Mouse (Mus musculus): ENCODE results near the gene Lrit2. TPM values are rescaled to one million over a fixed set of nuclear protein-coding genes. Genes with fewer than 3 reads are reported as not detected.

Lrit2 gene
- total and polyA plus RNA-seq, 3 experiments, result 0.11 TPM; not detected in 2

DNA sequence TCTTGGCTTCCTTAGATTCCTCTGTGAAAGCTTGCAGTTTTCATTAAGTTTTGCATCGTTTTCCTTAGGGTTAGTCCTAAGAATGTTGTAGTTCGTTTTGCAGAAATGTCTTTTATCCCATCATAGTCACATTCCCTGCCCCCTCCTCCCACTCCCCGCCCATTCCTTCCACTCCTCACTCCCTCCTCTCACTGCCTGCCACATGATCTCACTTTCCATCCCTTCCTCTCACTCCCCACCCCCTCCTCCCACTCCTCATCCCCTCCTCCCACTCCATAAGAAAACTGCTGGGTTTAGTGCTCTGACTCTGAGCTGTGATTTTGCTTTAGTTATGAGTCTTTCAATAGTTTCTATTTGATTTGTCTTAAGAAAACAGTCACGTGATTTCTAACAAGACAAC lies 16.0 kb downstream of the Lrit2 start:
- Histone ChIP-seq H3K4me1 (ENCODE audit: insufficient read depth, low read depth, low read length) (no peaks in the 10 kb centered on the region), H3K36me3 (replicated peaks) (no peaks in the 10 kb centered on the region), H3K27me3 (ENCODE audit: insufficient read depth, low read length) (no peaks in the 10 kb centered on the region), H3K9me3 (replicated peaks) (no peaks in the 10 kb centered on the region), H3K4me3 (ENCODE audit: low read depth, low read length) (no peak overlapping the region)
- no peak for ATAC-seq (ENCODE audit: extremely low read depth, insufficient number of reproducible peaks, low FRiP score, poor library complexity, severe bottlenecking)
- DNase-seq (ENCODE audit: low spot score), result no peak
- no peak for TF ChIP-seq TAL1 (conservative IDR thresholded peaks at IDR 0.05; ENCODE audit: low read depth, low read length)
- TF ChIP-seq CTCF (IDR thresholded peaks at IDR 0.05; ENCODE audit: low read depth, low read length), result no peak
- TF ChIP-seq GATA2 (IDR thresholded peaks at IDR 0.05; ENCODE audit: borderline replicate concordance, low read depth, low read length), result no peak
- no peak for TF ChIP-seq POLR2AphosphoS5 (IDR thresholded peaks at IDR 0.05; ENCODE audit: insufficient replicate concordance, low read depth, low read length)
- no peak for TF ChIP-seq GATA1 (IDR thresholded peaks at IDR 0.05; ENCODE audit: borderline replicate concordance, low read length)

DNA sequence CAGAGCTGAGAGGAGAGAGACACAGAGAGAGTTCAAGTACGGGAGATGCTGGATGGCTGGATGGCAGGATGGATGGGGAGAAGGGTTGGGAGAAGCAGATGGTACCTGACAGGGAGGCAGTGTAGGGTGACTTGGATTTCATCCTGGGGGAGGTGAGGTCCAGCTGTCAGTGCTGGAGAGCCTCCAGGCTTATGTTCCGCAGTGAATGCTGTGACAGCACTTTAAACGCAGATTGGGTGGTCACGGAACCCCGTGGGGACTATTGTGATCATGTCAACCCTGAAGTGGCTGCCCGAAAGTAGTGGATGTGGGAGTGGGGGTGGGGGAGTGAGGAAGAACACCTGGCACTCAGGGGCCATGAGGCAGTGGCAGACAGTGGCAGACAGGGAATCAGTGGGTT lies 26.7 kb downstream of the Lrit2 start:
- ATAC-seq (ENCODE audit: extremely low read depth, insufficient number of reproducible peaks, low FRiP score, poor library complexity, severe bottlenecking) (no peak), DNase-seq (ENCODE audit: low spot score) (no peak)
- Histone ChIP-seq H3K36me3 (replicated peaks) (no peaks in the 10 kb centered on the region), H3K27me3 (ENCODE audit: insufficient read depth, low read length) (peaks cover 14% of the 10 kb centered on the region; the same call in 1 of the 2 replicates), H3K9me3 (replicated peaks) (no peaks in the 10 kb centered on the region), H3K4me3 (ENCODE audit: low read depth, low read length) (no peak overlapping the region), H3K4me1 (ENCODE audit: insufficient read depth, low read depth, low read length) (no peaks in the 10 kb centered on the region)
- TF ChIP-seq GATA1 (IDR thresholded peaks at IDR 0.05; ENCODE audit: borderline replicate concordance, low read length) (no peak), POLR2AphosphoS5 (IDR thresholded peaks at IDR 0.05; ENCODE audit: insufficient replicate concordance, low read depth, low read length) (no peak), TAL1 (conservative IDR thresholded peaks at IDR 0.05; ENCODE audit: low read depth, low read length) (no peak), CTCF (IDR thresholded peaks at IDR 0.05; ENCODE audit: low read depth, low read length) (no peak), GATA2 (IDR thresholded peaks at IDR 0.05; ENCODE audit: borderline replicate concordance, low read depth, low read length) (no peak)

DNA sequence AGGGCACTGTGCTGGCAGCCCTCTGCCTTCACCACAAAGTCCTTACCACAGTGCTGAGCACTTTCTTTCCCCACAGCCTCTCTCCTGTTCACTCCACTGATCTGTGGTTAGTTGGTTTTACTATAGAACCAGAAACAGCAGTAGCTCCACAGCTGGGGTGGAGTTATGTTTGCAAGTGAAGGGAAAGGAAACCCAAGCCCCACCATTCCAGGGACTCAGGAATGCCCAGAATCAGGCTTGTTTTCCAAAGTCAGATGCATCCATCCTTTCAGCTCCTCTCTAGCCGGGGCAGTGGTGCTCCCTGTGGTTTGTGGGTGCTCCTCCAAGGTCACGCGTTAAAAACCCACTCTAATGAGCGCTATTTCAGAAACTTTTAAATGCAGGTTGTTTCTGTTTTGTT lies 27.8 kb downstream of the Lrit2 start:
- Histone ChIP-seq H3K4me1 (ENCODE audit: insufficient read depth, low read depth, low read length) (no peaks in the 10 kb centered on the region), H3K4me3 (ENCODE audit: low read depth, low read length) (no peak overlapping the region), H3K9me3 (replicated peaks) (no peaks in the 10 kb centered on the region), H3K36me3 (replicated peaks) (no peaks in the 10 kb centered on the region), H3K27me3 (ENCODE audit: insufficient read depth, low read length) (peaks cover 14% of the 10 kb centered on the region; the same call in 1 of the 2 replicates)
- ATAC-seq (ENCODE audit: extremely low read depth, insufficient number of reproducible peaks, low FRiP score, poor library complexity, severe bottlenecking) (no peak), DNase-seq (ENCODE audit: low spot score) (no peak)
- TF ChIP-seq CTCF (IDR thresholded peaks at IDR 0.05; ENCODE audit: low read depth, low read length), result no peak
- no peak for TF ChIP-seq GATA2 (IDR thresholded peaks at IDR 0.05; ENCODE audit: borderline replicate concordance, low read depth, low read length)
- TF ChIP-seq POLR2AphosphoS5 (IDR thresholded peaks at IDR 0.05; ENCODE audit: insufficient replicate concordance, low read depth, low read length), result no peak
- no peak for TF ChIP-seq GATA1 (IDR thresholded peaks at IDR 0.05; ENCODE audit: borderline replicate concordance, low read length)
- TF ChIP-seq TAL1 (conservative IDR thresholded peaks at IDR 0.05; ENCODE audit: low read depth, low read length), result no peak

DNA sequence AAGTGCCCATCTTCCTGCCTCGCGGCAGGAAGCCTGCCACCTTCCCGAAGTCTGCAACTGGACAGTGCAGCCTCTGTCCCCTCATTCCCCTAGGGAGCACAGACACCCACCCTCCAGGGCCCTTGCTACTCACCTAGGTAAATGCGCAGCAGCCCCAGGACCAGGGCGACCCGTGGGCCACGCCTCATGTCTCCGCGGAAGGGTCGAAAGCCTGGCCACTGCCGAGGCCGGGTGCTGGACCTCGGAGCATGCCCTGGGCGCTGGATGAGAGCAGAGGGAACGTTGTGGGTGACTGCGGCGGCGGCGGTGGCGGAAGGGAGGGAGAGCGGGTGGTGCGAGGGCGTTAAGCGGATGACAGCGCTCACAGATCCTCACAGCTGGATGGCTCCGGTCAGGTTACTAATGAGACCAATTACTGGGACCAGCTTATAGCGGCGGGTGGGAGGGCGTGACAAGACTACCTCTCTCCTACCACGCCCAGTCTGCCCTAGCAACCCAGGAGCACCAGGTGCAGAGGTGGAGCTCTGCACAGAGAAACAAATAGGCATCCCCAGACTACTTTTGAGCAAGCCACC lies 30.3 kb downstream of the Lrit2 start, which contains the start of gene Cdhr1:
Cdhr1 (minus strand) TSS at position 392 of the 575 bp plus-strand sequence.
- no peaks in the 10 kb centered on the region for H3K36me3 ChIP-seq (replicated peaks)
- H3K4me1 ChIP-seq (ENCODE audit: insufficient read depth, low read depth, low read length), result no peaks in the 10 kb centered on the region
- DNase-seq (ENCODE audit: low spot score) (no peak), ATAC-seq (ENCODE audit: extremely low read depth, insufficient number of reproducible peaks, low FRiP score, poor library complexity, severe bottlenecking) (no peak)
- TF ChIP-seq CTCF (IDR thresholded peaks at IDR 0.05; ENCODE audit: low read depth, low read length), result no peak
- TF ChIP-seq TAL1 (conservative IDR thresholded peaks at IDR 0.05; ENCODE audit: low read depth, low read length), result no peak
- TF ChIP-seq GATA2 (IDR thresholded peaks at IDR 0.05; ENCODE audit: borderline replicate concordance, low read depth, low read length), result no peak
- no peak for TF ChIP-seq POLR2AphosphoS5 (IDR thresholded peaks at IDR 0.05; ENCODE audit: insufficient replicate concordance, low read depth, low read length)
- no peak for TF ChIP-seq GATA1 (IDR thresholded peaks at IDR 0.05; ENCODE audit: borderline replicate concordance, low read length)
- peaks cover 14% of the 10 kb centered on the region; the same call in 1 of the 2 replicates for H3K27me3 ChIP-seq (ENCODE audit: insufficient read depth, low read length)
- H3K4me3 ChIP-seq (ENCODE audit: low read depth, low read length), result no peak within 1 kb of the TSS
- no peaks in the 10 kb centered on the region for H3K9me3 ChIP-seq (replicated peaks)

DNA sequence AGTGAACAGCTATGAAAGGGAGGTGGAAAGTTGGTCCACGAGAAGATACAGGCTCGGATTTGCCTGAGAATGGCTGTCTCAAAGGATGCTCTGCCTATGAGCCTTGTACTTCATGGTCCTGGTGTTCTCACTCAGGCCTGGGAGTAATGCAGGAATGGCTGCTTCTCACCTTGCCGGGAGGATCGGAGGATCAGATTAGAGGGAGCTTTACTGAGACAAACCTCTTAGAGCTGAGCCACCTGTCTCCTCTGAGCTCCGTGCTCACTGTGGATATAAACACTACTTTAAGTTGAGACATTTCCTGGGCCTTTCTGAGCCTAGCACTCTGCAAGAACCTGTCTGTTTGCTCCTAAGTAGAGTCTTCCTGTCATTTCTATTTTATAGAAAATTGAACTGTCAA lies 33.8 kb downstream of the Lrit2 start:
- no peak for TF ChIP-seq TAL1 (conservative IDR thresholded peaks at IDR 0.05; ENCODE audit: low read depth, low read length)
- no peak for TF ChIP-seq CTCF (IDR thresholded peaks at IDR 0.05; ENCODE audit: low read depth, low read length)
- TF ChIP-seq POLR2AphosphoS5 (IDR thresholded peaks at IDR 0.05; ENCODE audit: insufficient replicate concordance, low read depth, low read length), result no peak
- TF ChIP-seq GATA1 (IDR thresholded peaks at IDR 0.05; ENCODE audit: borderline replicate concordance, low read length), result no peak
- TF ChIP-seq GATA2 (IDR thresholded peaks at IDR 0.05; ENCODE audit: borderline replicate concordance, low read depth, low read length), result no peak
- Histone ChIP-seq H3K9me3 (replicated peaks) (no peaks in the 10 kb centered on the region), H3K4me1 (ENCODE audit: insufficient read depth, low read depth, low read length) (no peaks in the 10 kb centered on the region), H3K4me3 (ENCODE audit: low read depth, low read length) (no peak overlapping the region), H3K27me3 (ENCODE audit: insufficient read depth, low read length) (peaks cover 14% of the 10 kb centered on the region; the same call in 1 of the 2 replicates), H3K36me3 (replicated peaks) (no peaks in the 10 kb centered on the region)
- DNase-seq (ENCODE audit: low spot score) (no peak), ATAC-seq (ENCODE audit: extremely low read depth, insufficient number of reproducible peaks, low FRiP score, poor library complexity, severe bottlenecking) (no peak)

DNA sequence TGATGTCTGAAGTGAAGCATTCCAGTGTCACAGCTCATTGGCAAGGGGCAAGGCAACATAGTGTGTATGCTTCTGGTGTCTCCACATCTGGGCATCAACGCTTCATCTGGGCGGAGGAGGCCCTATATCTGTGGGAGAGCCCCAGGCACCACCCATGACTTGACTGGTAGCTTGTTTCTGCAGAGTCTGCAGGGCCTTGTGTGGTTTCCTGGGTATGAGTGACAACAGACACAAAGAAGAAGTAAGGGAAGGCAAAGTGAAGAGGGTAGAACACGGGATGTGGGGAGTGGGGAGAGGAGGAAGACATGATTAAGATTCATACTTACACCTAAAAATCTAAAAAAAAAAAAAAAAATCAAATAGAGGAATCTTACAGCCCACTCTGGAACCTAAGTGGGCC lies 34.8 kb downstream of the Lrit2 start:
- Histone ChIP-seq H3K36me3 (replicated peaks) (no peaks in the 10 kb centered on the region), H3K9me3 (replicated peaks) (no peaks in the 10 kb centered on the region), H3K4me3 (ENCODE audit: low read depth, low read length) (no peak overlapping the region), H3K4me1 (ENCODE audit: insufficient read depth, low read depth, low read length) (no peaks in the 10 kb centered on the region), H3K27me3 (ENCODE audit: insufficient read depth, low read length) (peaks cover 10% of the 10 kb centered on the region; the same call in 1 of the 2 replicates)
- TF ChIP-seq TAL1 (conservative IDR thresholded peaks at IDR 0.05; ENCODE audit: low read depth, low read length), result no peak
- no peak for TF ChIP-seq CTCF (IDR thresholded peaks at IDR 0.05; ENCODE audit: low read depth, low read length)
- no peak for TF ChIP-seq POLR2AphosphoS5 (IDR thresholded peaks at IDR 0.05; ENCODE audit: insufficient replicate concordance, low read depth, low read length)
- TF ChIP-seq GATA1 (IDR thresholded peaks at IDR 0.05; ENCODE audit: borderline replicate concordance, low read length), result no peak
- no peak for TF ChIP-seq GATA2 (IDR thresholded peaks at IDR 0.05; ENCODE audit: borderline replicate concordance, low read depth, low read length)
- ATAC-seq (ENCODE audit: extremely low read depth, insufficient number of reproducible peaks, low FRiP score, poor library complexity, severe bottlenecking) (no peak), DNase-seq (ENCODE audit: low spot score) (no peak)

All from G1E (cell line).